Mouse (Mus musculus) limb, embryonic 14.5 days (tissue): Measurements from ENCODE around the gene Saxo1. TPM values are rescaled to one million over a fixed set of nuclear protein-coding genes. Genes with fewer than 3 reads are reported as not detected.

Experiments used
- ATAC-seq: fragments of 200-750 bp; cut with Nextera tagmentation; 2 replicates; pipeline ENCODE4 v1.8.0; 2017; ENCODE audit warnings: low read depth, moderate number of reproducible peaks, moderate TSS enrichment; ENCODE audit not compliant: low FRiP score
- DNase-seq: peaks from one replicate; pipeline ENCODE4 v3.0.0-alpha.2; 2015; ENCODE audit warnings: low spot score
- H3K27ac ChIP-seq: fragments of 300-500 bp; sonication (generic); replicated peaks from 2 replicates; pipeline ENCODE4 v1.5.1; 2014; ENCODE audit warnings: low read depth, mild to moderate bottlenecking, low read length, moderate library complexity, mixed read lengths
- H3K27me3 ChIP-seq: fragments of 300-500 bp; sonication (generic); 2 replicates; pipeline ENCODE4 v1.6.1; 2014; ENCODE audit warnings: low read length, mixed read lengths; ENCODE audit not compliant: control insufficient read depth, insufficient read depth
- H3K36me3 ChIP-seq: fragments of 300-500 bp; sonication (generic); 2 replicates; pipeline ENCODE4 v1.6.1; 2014; ENCODE audit warnings: mild to moderate bottlenecking, low read length, moderate library complexity, mixed read lengths; ENCODE audit not compliant: control insufficient read depth, insufficient read depth
- H3K4me1 ChIP-seq: fragments of 300-500 bp; sonication (generic); 2 replicates; pipeline ENCODE4 v1.6.1; 2014; ENCODE audit warnings: antibody characterized with exemption, low read length, mixed read lengths; ENCODE audit not compliant: control insufficient read depth, insufficient read depth
- H3K4me2 ChIP-seq: fragments of 300-500 bp; sonication (generic); replicated peaks from 2 replicates; pipeline ENCODE4 v1.6.1; 2014; ENCODE audit warnings: low read depth, mild to moderate bottlenecking, low read length, moderate library complexity; ENCODE audit not compliant: severe bottlenecking
- H3K4me3 ChIP-seq: fragments of 300-500 bp; sonication (generic); replicated peaks from 2 replicates; pipeline ENCODE4 v1.5.1; 2014; ENCODE audit warnings: low read length
- H3K9ac ChIP-seq: fragments of 300-500 bp; sonication (generic); 2 replicates; pipeline ENCODE4 v1.6.1; 2014; ENCODE audit warnings: mild to moderate bottlenecking, low read depth, low read length, moderate library complexity; ENCODE audit not compliant: severe bottlenecking
- H3K9me3 ChIP-seq: fragments of 300-500 bp; sonication (generic); 2 replicates; pipeline ENCODE4 v1.6.1; 2016; ENCODE audit warnings: low read length; ENCODE audit not compliant: control insufficient read depth
- POLR2A ChIP-seq: fragments of 200-500 bp; IDR thresholded peaks from 2 replicates; pipeline ENCODE4 v1.8.0; 2012; ENCODE audit warnings: inconsistent platforms, mild to moderate bottlenecking, moderate library complexity, borderline replicate concordance; ENCODE audit not compliant: insufficient read depth, insufficient read length; ENCODE audit errors: extremely low read depth
- WGBS: fragments of 180-500 bp; shearing (Covaris S2); extraction: QIAGEN DNeasy Blood & Tissue Kit; methylation state at CpG from one replicate; pipeline ENCODE4 v1.1.7; 2014; 5-methylcytosine and 5-hydroxymethylcytosine counted together
- polyA plus RNA-seq, 2 experiments: library from polyadenylated mRNA; depleted of rRNA in 1 of 2; stranded (reverse) in 1 of 2; unstranded in 1 of 2; fragments of >200 nt; fragmentation: Nextera tagmentation in 1 of 2; extraction: Ambion mirVana in 1 of 2; gene quantifications; 2 replicates each; pipeline versions ENCODE4 v1.2.1 to v1.2.3; 2012 to 2014

The Saxo1 gene
- polyA plus RNA-seq, 2 experiments, result 0.14 TPM; not detected in 1

DNA sequence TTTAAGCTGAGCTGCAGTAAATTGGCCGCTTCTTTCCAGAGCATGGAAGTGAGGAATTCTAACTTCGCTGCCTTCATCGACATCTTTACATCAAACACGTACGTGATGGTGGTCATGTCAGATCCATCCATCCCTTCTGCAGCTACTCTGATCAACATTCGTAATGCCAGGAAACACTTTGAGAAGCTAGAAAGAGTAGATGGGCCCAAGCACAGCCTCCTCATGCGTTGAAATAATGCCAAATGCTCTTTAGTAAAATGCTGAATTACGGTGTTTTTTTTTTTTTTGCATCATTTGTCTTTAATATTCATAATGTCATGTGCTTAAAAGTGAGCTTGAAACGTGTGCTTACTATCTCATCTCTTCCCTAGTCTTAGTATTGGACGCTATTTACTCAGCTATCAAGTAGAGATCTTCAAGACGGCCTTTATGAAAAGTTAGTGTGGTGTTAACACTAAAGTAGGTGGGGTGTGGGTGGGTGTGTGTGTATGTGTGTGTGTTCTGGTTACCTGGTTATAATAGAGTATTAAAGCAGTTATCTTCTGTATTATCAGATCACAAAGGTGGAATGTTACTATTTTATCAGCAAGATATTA lies 18.6 kb upstream of the Saxo1 start:
- no peak for DNase-seq
- Histone ChIP-seq H3K9me3 (no peaks in the 10 kb centered on the region), H3K27ac (0 out of 2 replicates have a peak overlapping the region, but pooled peaks have one; percentile 96), H3K4me1 (peaks cover 14% of the 10 kb centered on the region), H3K9ac (peak overlapping the region; percentile 96), H3K4me3 (peak overlapping the region; percentile 97), H3K4me2 (peak overlapping the region; percentile 65), H3K36me3 (peaks cover 13% of the 10 kb centered on the region), H3K27me3 (no peaks in the 10 kb centered on the region)
- TF ChIP-seq POLR2A, result no peak
- ATAC-seq, result no peak
- WGBS, result 11% methylated on average over 11 of the region's 11 CpGs

GRCm38 (mm10) chr4:86576120-86576541 lies 18.0 kb upstream of the Saxo1 start:
- no peak for ATAC-seq
- H3K27ac ChIP-seq, result peak overlapping the region; percentile 96
- H3K4me3 ChIP-seq, result peak overlapping the region; percentile 97
- H3K36me3 ChIP-seq, result peaks cover 13% of the 10 kb centered on the region
- under 1% methylated on average over 20 of the region's 20 CpGs for WGBS
- no peaks in the 10 kb centered on the region for H3K9me3 ChIP-seq
- TF ChIP-seq POLR2A, result no peak
- no peaks in the 10 kb centered on the region for H3K27me3 ChIP-seq
- peak overlapping the region; percentile 65 for H3K4me2 ChIP-seq
- H3K9ac ChIP-seq, result peak overlapping the region; percentile 96
- peak; percentile 12 for DNase-seq
- H3K4me1 ChIP-seq, result peaks cover 14% of the 10 kb centered on the region

- peaks cover 9% of the 10 kb centered on the region for H3K36me3 ChIP-seq
- H3K27me3 ChIP-seq, result no peaks in the 10 kb centered on the region
- TF ChIP-seq POLR2A, result peak; percentile 61
- peaks cover 14% of the 10 kb centered on the region for H3K4me1 ChIP-seq
- WGBS, result 0% methylated on average over 53 of the region's 53 CpGs
- peak within 1 kb of the TSS; percentile 97 for H3K4me3 ChIP-seq
- H3K27ac ChIP-seq, result peak within 1 kb of the TSS; percentile 96
- peak within 1 kb of the TSS; percentile 96 for H3K9ac ChIP-seq
- ATAC-seq, result peak; percentile 97
- peak; percentile 93 for DNase-seq
- H3K4me2 ChIP-seq, result peak within 1 kb of the TSS; percentile 65
- H3K9me3 ChIP-seq, result no peaks in the 10 kb centered on the region
Measured at GRCm38 (mm10) chr4:86575283-86575983, 17.3 kb upstream of the Saxo1 start, which contains the start of gene Rraga. Gene Rraga, plus strand, starts transcription at chr4:86575668.

GRCm38 (mm10) chr4:86574939-86575282 lies 16.8 kb upstream of the Saxo1 start:
- H3K4me2 ChIP-seq, result peak overlapping the region; percentile 65
- ATAC-seq (no peak), DNase-seq (peak; percentile 7)
- H3K27ac ChIP-seq, result peak overlapping the region; percentile 96
- H3K9me3 ChIP-seq, result no peaks in the 10 kb centered on the region
- 18% methylated on average over 6 of the region's 6 CpGs for WGBS
- peak overlapping the region; percentile 96 for H3K9ac ChIP-seq
- H3K4me3 ChIP-seq, result peak overlapping the region; percentile 97
- peaks cover 14% of the 10 kb centered on the region for H3K4me1 ChIP-seq
- H3K36me3 ChIP-seq, result peaks cover 6% of the 10 kb centered on the region; the same call in 1 of the 2 replicates
- no peaks in the 10 kb centered on the region for H3K27me3 ChIP-seq
- TF ChIP-seq POLR2A, result no peak

- no peaks in the 10 kb centered on the region for H3K27me3 ChIP-seq
- H3K9me3 ChIP-seq, result no peaks in the 10 kb centered on the region
- no peaks in the 10 kb centered on the region for H3K36me3 ChIP-seq
- no peak for TF ChIP-seq POLR2A
- H3K4me1 ChIP-seq, result no peaks in the 10 kb centered on the region
- no peak for ATAC-seq
- H3K27ac ChIP-seq, result no peak overlapping the region
- no peak for DNase-seq
- WGBS, result 98% methylated on average over 3 of the region's 3 CpGs
- H3K4me3 ChIP-seq, result no peak overlapping the region
- no peak overlapping the region for H3K9ac ChIP-seq
- no peak overlapping the region for H3K4me2 ChIP-seq
Measured at GRCm38 (mm10) chr4:86561061-86561460, 2.9 kb upstream of the Saxo1 start.
